Mouse (Mus musculus): Measurements from ENCODE around the gene Sycp3.
"Not testable (repeated sequence)": the region's sequence is repeated elsewhere in the genome, so short reads cannot be mapped to it uniquely, and the experiment has no call there.

Sycp3 gene

DNA sequence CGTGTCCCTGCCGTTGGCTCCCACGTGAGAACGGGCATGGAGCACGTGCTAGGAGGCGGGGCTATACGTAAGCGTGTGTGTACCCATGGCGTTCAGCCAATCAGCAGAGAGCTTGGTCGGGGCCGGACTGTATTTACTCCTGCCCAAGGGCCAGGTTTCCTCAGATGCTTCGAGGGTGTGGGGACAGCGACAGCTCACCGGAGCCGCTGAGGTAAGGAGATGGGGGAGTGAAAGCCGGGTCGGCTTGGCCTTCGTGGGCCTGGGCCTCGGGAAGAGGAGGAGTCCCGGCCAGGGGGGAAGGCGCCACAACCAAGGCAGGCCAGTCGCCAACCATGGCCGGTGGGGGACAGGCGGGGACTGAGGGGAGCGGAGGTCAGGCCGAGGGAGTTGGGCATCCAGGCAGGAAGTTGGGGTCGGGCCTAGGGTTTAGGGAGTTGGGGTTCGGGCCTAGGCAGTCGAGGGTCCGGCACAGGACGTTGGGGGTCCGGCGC lies at the start of gene Sycp3:
Sycp3 (plus strand) TSS at position 68 of the 491 bp plus-strand sequence.
- DNase-seq (ENCODE audit: low spot score), result no peak

DNA sequence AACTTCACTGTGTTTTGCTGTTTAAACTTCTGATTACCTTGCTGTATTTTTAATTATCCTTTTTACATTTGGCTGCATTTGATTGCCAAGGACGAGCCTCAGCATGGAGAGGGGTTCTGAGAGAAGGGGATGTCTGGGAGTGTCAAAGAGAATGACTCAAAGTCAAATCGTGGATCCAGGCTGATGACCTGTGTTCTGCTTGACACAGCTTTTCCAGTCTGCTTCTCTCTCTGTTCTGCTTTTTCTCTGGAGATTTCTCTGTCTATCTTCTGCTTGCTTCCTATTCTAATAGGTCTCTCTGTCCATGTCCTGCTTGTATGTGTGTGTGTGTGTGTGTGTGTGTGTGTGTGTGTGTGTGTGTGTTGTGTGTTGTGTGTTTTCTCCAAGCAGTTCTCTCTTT lies 49.6 kb upstream of the Sycp3 start:
- no peak for DNase-seq (ENCODE audit: low spot score)

DNA sequence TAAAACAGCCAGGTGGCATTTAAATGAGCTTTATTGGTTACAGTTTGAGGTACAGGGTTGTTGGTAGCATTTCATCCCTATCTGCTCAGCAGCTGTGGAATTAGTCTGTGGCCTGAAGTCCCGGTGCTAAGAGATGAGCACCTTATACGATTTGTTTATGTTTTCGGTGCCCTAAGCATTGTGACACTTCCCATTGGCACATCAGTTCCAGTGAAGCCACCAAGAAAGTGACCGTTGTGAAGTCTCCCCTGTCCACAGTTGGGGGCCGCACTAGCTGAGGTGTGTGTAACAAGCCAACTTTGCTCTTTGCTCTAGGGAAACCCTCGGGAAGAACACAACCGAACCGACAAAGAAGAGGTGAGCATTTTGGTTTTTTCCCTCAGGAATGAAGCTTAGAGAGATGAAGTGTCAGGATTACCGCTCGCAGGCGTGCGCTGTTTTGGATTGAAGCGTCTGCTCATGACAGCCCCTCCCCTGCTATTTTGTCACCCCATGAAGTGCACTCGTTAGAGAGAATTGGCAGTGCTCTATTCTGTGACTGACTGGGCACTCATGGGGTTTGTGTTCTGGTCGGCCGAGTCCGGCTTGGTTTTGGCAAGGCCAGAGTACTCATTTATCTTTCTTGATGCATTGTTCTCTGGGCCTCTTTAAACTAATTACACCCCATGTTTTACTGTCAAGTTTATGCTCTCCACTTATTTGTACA lies 46.9 kb upstream of the Sycp3 start:
- no peak for DNase-seq (ENCODE audit: low spot score)

DNA sequence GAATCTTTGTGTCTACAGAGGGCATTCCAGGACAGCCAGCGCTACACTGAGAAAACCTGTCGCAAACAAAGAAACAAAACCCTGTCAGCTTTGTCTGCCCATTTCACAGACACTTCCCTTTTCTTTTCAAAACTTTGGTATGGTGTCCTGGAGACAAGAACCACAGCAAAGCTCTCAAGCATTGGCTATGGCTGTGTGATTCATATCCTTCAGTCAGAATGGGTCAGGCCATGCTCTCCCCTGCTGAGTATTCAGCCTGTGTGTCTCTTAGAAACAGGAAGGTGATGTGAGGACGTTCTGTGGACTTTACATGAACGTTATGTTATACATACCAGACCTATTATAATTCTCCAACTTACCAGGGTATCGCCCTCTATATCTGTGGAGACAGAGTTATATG lies 41.7 kb upstream of the Sycp3 start:
- no peak for DNase-seq (ENCODE audit: low spot score)

DNA sequence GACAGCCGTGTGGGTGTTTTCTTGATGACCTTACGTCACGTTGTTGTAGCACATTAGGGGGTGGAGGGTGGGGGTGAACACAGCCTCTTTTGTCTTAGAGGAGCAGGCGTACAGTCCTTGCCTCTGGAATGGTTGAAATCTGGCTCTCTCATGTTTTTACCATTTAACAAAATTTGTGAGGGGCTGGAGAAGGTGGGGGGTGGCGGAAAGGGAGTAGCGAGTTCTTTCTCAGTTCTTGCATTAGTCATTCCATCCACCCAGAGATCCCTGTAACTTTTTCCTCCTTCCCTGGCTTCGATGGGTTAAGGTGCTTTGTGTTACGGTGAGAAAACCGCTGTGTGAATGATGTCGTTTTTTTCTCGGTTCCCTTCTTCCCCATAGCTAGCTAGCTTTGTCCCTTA lies 39.2 kb upstream of the Sycp3 start:
- DNase-seq (ENCODE audit: low spot score), result no peak

DNA sequence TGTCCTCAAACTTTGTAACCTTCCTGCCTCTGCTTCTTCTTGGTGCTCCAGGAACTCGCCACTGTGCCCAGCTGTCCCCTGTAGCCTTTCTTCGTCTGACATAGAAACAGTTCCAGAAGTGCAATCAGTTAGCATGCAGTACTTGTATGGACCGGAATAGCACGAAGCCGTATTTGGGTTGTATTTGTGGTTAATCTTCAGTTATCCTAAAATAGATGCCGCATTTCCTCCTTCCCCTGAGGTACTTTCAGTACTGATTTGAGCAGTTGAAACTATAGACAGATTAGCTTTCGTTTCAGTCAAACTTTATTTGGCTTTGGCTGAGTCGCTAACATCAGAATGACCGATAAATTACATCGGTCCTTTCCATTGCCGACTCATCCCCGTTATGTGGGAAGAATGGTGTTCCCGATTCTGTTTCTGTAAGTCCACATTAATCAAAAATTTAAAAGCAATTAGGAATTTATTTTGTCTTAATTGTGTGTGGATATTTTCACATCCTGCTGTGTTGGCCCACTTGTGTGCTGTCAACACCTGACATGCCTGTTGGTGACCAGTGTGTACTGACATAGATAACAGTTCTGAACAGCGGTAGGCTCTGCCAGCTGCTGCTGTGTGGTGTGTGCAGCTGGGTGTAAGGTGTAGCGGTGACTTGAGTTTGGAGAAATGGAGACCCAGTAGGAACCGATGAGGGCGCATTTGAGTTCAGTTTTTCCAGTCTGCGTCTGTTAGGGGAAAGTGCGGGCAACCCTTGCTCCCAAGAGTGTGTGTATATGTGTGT lies 38.5 kb upstream of the Sycp3 start:
- no peak for DNase-seq (ENCODE audit: low spot score)

DNA sequence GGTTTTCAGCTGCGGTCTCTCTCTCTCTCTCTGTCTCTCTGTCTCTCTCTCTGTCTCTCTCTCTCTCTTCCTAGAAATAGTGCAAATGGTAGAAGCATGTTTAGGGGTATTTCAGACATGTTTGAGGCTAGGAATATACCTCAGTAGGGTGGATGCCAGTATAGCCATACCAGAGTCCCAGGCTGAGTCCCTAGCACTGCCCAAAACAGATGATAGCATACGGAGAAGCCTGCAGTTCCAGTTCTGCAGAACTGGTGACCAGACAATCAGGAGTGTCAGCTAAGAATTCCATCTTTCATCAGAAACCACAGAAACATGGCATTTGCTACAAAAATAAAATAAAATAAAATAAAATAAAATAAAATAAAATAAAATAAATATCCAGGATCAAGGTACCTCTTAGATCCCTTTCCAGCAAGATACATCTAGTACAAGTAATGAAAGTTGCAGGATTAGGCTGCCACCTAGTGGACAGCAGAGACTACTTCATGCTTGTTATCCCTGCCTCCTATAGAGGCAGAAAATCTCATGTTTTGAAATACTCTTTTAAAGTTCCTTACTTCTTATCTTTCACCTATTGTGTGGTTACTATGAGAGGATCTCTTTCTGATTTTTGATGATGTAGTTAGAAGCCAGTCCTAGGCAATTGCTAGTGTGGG lies 33.1 kb upstream of the Sycp3 start:
- DNase-seq (ENCODE audit: low spot score), result no peak

DNA sequence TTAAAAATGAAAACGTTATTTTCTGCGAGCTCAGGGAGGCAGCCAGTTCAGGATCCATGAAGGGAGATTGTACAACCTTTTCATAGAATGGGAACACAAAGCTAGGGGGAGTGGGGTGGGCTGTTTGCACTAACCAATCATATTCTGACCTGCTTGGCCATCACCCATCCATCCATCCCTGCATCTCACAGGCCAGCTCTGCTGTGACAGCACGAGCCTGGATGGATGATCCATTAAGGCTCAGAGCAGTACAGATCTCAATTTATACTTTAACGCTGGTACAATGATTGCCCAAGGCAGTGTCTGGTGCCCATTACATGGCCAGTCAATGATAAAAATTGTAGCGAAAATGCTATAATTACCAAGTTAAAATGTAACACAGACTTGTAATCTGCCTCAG lies 32.5 kb upstream of the Sycp3 start:
- no peak for DNase-seq (ENCODE audit: low spot score)

DNA sequence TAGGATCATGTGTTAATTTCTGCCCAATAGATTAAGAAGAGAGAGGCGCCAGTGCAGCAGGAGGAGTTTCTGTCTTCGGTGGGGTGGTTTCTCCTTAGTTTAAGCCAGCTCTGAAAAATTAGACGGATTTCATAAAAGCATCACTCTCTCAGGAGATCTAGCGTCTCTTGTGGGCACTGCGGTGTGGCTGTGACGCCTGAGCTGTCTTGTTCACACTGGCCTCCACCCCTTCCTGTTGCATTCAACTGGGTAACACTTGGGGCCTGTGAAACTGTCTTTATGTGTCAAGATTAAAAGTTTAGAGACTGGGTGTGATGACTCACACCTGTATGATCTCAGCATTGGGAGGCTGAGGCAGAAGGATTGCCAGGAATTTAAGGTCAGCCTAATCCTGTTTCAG lies 31.4 kb upstream of the Sycp3 start:
- no peak for DNase-seq (ENCODE audit: low spot score)

DNA sequence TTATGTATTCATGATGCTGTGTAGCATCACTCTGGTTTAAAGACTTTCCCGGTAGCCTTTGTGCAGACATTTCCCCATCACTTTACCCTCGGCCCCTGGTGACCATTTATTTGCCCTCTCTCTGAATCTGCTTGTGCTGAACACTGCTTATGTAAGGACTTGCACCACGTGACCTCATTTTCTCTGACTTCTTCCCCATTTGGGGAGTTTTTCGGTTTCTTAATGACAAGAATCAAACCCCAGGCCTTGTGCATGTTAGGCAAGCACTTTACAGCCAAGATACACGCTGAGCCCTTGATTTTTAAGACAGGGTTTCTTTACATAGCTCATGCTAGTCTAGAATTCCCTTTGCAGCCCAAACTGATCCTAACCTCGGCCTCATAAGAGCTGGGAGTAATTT lies 18.1 kb upstream of the Sycp3 start:
- DNase-seq (ENCODE audit: low spot score), result no peak

DNA sequence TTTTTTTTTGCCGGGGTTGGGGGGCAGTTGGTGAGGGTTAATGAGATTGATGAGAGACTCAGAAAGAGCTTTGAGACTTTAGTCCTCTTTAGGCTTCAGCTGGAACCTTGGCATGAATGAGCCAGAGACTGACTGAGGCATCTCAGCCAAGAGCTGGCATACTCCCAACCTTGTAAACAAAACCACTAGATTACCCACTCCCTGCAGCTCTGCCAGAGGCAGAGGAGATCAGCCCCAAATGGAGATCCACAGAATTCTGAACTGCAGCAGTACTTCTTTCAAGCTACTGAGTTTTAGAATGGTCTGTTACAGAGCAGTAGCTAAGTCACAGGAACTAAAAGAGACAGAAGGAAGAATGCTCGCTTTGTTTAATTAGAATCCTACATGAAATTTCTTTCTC lies 8.1 kb upstream of the Sycp3 start:
- no peak for DNase-seq (ENCODE audit: low spot score)

DNA sequence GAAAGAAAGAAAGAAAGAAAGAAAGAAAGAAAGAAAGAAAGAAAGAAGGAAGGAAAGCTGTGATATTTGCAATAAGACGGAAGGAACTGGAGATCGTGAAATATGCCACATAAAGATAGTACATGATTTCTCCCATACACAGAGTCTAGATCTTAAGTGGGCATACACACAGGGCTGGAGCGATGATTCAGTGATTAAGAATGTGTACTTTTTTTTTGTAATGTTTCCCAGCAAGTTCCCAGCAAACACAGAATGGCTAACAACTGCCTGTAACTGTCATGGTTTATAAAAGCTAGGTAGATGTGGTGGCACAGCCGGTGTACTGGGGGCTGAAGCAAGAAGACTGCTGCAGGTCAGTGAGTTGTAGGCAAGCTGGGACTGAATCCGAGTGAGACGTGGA lies 7.4 kb upstream of the Sycp3 start:
- no peak for DNase-seq (ENCODE audit: low spot score)

DNA sequence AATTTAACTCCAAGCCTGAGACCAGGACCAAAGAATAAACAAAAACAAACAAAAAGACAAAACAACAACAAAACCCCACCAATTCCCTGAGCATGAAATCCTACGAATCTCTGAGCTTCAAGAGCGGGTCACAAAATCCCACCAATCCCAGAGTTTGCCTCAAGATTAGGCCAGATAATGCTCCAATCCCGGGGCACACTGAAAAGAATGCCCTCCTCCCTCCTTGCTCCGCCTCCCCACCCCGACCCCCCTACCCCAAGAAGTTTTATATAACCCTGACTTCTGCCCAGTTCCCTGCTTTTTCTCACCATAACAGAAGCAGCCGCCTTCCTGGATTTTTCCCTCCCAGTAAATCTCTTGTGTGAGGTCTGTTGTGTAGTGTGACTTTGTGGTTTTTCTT lies 1.6 kb upstream of the Sycp3 start:
- DNase-seq (ENCODE audit: low spot score), result no peak

DNA sequence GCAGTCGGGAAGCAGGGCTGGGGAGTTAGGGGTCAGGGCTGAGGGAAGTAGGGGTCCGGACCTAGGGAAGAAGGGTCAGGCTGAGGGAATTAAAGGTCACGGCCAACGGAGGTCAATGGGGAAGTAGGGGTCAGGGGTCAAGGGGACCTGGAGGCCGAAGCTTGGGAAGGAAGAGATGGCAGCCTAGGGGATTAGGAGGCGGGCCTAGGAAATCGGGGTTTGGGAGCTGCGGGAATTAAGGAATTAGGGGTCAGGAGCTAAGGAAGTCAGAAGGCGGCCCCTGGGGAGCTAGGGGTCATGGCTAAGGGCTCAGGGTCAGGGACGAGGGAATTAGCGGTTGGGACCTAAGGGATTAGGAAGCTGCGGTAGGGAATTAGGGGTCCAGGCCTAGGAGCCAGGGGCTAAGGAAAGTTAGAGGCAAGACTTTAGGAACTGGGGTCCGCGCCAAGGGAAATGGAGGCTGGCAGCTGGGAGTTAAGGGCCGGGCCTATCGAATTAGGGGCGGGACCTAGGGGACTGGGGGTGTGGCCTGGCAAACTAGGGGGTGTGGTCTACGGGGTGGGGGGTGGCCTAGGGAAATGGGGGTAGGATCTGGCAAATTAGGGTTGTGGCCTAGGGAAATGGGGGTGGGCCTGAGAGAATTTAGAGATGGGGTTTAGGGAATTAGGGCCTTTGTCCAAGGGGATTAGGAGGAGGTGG lies 902 bp downstream of the Sycp3 start:
- no peak for DNase-seq (ENCODE audit: low spot score)

DNA sequence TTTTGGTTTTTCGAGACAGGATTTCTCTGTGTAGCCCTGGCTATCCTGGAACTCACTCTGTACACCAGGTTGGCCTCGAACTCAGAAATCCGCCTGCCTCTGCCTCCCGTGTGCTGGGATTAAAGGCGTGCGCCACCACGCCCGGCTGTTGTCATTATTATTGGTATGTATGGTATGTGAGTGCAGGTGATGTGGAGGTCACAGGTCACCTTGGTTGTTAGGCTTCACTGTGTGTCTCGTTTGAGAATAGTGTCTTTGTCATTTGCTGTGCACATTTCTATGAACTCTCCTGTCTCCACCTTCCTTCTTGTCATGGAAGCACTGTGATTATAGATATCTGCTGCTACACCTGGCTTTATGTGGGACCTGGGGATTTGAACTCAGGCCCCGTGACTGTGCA lies 23.5 kb downstream of the Sycp3 start:
- not testable (repeated sequence) for DNase-seq (ENCODE audit: low spot score)

DNA sequence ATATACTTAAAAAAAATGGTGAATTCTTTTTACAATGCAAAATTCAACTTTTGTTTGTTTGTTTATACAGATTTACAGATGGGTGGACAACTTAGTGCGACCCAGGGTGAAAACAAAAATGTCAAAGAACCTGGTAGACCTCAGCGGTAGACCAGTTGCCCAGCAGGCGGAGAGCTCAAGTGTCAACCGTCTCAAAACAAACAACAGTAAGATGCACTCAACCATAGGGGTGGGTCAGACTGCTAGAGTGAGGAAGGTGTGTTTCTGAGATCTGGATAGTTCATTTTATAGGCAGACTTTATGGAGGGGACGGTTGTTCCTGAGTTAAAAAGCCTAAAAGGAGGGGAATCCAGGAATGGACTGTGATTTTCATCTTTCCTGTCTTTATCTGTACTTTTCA lies 29.3 kb downstream of the Sycp3 start:
- DNase-seq (ENCODE audit: low spot score), result no peak

DNA sequence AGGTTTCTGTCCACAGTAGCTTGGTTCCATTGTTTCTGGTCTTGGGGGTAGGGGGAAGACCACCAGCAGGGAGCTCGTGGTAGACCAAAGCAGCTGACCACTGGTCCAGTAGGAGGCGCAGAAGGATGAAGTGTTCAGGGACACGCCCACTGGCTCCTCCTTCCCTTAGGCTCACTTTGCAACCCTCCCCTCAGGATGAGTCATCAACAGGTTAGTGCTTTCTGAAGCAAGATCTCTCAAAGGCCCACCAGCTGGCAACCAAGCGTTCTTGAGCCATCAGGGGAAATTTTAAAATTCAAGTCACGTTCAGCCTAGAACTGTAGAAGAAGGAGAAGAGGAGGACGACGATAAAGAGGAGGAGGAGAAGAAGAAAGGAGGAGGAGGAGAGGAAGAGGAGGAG lies 32.3 kb downstream of the Sycp3 start:
- no peak for DNase-seq (ENCODE audit: low spot score)

DNA sequence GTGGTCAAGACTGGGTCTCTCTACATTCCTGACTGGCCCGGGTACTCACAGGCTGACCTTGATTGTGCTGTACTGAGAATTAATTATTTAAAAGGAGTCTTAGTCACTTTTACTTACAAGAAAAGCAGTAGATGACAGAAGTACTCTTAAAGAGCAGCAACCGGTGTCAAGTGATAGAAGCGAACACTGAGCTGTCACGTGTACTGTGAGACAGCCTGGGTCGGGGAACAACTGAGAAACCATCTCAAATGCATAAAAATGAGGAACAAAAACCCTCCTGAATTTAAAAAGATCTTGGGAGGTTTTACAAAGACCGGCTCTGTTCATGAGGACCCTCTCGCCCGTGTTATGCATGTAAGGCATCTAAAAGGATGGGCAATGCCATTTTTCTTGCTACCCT lies 33.3 kb downstream of the Sycp3 start:
- DNase-seq (ENCODE audit: low spot score), result no peak

DNA sequence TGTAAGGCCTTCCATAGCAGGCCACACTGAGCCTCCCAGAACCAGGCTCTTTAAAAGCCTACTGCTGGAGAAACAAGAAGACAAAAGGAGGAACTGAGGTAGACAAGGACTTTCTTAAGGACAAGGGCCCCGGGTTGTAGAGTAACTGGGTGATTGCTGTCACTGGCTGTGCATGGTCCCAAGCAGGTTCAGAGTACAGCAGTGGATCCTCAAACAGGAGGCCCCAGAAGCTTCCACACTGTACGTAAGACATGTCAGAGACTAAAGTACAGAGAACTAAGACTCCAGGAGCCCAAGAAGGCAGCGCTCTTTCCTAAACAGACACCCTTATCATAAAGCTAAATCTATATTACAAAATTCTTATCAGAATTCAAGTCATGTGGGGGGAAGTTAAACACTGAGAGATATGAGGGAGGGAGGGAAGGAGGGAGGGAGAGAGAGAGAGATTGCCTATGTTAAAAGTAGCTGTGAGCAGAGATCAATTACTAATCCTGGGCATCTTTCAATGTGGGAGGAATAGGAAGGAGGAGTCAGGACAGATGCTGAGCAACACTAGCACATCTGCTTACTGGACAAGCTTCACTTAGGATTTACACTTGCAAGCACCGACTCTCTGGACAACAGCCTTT lies 35.7 kb downstream of the Sycp3 start:
- DNase-seq (ENCODE audit: low spot score), result no peak

DNA sequence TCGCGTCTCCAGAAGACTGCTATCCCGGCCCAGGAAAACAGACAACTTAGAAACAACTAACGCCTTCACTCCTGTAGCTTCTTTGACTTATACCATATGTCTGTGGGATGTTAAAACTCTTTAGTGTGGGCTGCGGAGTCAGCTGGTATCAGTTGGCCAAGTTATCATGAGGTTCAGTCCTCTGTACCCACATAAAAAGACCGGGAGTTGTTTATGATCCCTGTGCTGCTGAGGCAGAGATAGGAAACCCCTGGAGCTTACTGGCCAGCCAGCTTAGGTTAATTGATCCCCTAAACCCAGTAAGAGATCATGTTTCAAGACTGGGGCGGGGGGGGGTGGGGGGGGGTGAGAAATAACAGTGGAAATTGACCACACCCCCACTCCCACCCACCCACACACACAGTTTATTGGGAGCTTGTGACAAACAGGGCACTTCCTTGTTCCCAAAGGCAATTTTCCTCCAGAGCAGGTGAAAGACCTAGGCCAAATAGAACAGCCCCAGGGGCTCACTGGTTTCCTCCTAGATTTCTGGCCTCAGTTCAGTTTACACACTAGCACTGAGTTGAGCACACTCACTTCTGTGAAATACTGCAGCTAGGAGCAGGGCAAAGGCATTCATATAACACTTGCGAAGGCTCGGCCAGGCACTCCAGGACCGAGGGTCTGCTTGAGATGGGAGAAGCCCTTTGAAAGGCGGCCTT lies 37.6 kb downstream of the Sycp3 start:
- no peak for DNase-seq (ENCODE audit: low spot score)

DNA sequence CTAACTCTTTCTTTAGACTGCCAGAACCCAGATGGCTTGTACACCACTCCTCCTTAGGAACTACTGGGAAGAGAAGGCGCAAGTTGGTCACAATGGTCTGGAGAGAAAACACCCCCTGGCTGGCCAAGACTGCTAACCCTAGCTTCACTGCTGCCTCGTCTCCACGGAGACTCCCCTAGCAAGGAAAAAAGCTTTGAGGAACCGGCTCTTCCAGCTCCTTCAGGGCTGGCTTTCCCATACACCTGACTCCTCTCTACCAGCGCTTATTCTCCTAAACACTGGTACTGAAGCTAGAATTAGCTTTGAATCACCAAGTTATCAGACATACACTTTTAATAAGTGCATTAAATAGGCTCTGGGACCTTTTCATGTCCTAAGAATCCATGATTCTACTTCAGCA lies 40.6 kb downstream of the Sycp3 start:
- no peak for DNase-seq (ENCODE audit: low spot score)
